In genomic region chr11:106614339-106614645, GRCm38 (mm10) we compare ENCODE assay signal across 11 mouse cellular contexts. TPM values are rescaled to one million over a fixed set of nuclear protein-coding genes. Genes with fewer than 3 reads are reported as not detected.
DNase-seq lines count a peak whose midpoint lies in the region; ATAC-seq and TF ChIP-seq lines count a peak whose summit lies in the region.
"Had no signal": no experiment of that assay in that cellular context is flagged by ENCODE, and none has a peak within 500 bp of the region (broad histone marks: within the 10 kb centered on the region; RNA-seq: fewer than 3 reads in every experiment).

No protein-coding gene starts in this region.

- H3K4me2 ChIP-seq in heart, postnatal 0 days (ENCODE audit: low read depth, low read length) = no peak overlapping the region

- no peak for TF ChIP-seq CTCF in layer of hippocampus, adult 2 months (conservative IDR thresholded peaks at IDR 0.05)
- TF ChIP-seq CTCF in heart, postnatal 0 days (IDR thresholded peaks at IDR 0.05; ENCODE audit: low read depth) = no peak

- H3K4me1 ChIP-seq in heart, postnatal 0 days (ENCODE audit: control insufficient read depth, insufficient read depth) = peaks cover 32% of the 10 kb centered on the region
- H3K4me1 ChIP-seq in megakaryocyte, embryonic 14.5 days = peaks cover 53% of the 10 kb centered on the region

- no peak overlapping the region for H3K9ac ChIP-seq in heart, postnatal 0 days (replicated peaks; ENCODE audit: low read depth, low read length)
- H3K9ac ChIP-seq: embryonic facial prominence, embryonic 13.5 days had no signal

- peak; percentile 24 for ATAC-seq in common myeloid progenitor, adult 5-6 weeks (replicated peaks; ENCODE audit: low read depth, poor library complexity, severe bottlenecking)
- no peak for ATAC-seq in heart, postnatal 0 days (ENCODE audit: insufficient read depth, low read depth)
- ATAC-seq: midbrain, embryonic 16.5 days had no signal

- DNase-seq in layer of hippocampus, adult 2 months (ENCODE audit: low spot score in 2 of 2) = no peak
- no peak for DNase-seq in layer of hippocampus, postnatal 25 days (ENCODE audit: extremely low spot score in 1 of 2, low spot score in 1 of 2)
- peak; percentile 46 for DNase-seq in heart, postnatal 0 days (ENCODE audit: low spot score)
- DNase-seq in left cerebral cortex, postnatal 25 days (ENCODE audit: low spot score in 2 of 2) = no peak
- no peak for DNase-seq in thymus, postnatal 25 days
- DNase-seq in layer of hippocampus, postnatal 10 days (ENCODE audit: low spot score in 2 of 2) = no peak
- DNase-seq: kidney, adult 11 months had no signal

- intact Hi-C loops in left cerebral cortex, postnatal 25 days (cut with DNase I) = no loop called here

- no peaks in the 10 kb centered on the region for H3K9me3 ChIP-seq in heart, postnatal 0 days (replicated peaks; ENCODE audit: control insufficient read depth, low read length)
- H3K9me3 ChIP-seq in megakaryocyte, embryonic 14.5 days = no peaks in the 10 kb centered on the region
- H3K9me3 ChIP-seq: embryonic facial prominence, embryonic 13.5 days had no signal

- no peak for TF ChIP-seq EP300 in heart, postnatal 0 days (IDR thresholded peaks at IDR 0.05; ENCODE audit: low read depth)

- no peaks in the 10 kb centered on the region for H3K36me3 ChIP-seq in heart, postnatal 0 days (replicated peaks; ENCODE audit: control insufficient read depth, insufficient read depth, low read length)
- H3K36me3 ChIP-seq in megakaryocyte, embryonic 14.5 days (replicated peaks; ENCODE audit: low read length) = peaks cover 2% of the 10 kb centered on the region
- H3K36me3 ChIP-seq: embryonic facial prominence, embryonic 13.5 days had no signal

- H3K4me3 ChIP-seq in layer of hippocampus, adult 2 months = no peak overlapping the region
- no peak overlapping the region for H3K4me3 ChIP-seq in heart, postnatal 0 days (ENCODE audit: low read depth, low read length)
- peak overlapping the region; percentile 79 for H3K4me3 ChIP-seq in megakaryocyte, embryonic 14.5 days (replicated peaks)

- H3K27me3 ChIP-seq in heart, postnatal 0 days (ENCODE audit: control insufficient read depth, insufficient read depth, low read length) = no peaks in the 10 kb centered on the region
- no peaks in the 10 kb centered on the region for H3K27me3 ChIP-seq in megakaryocyte, embryonic 14.5 days (replicated peaks)
- H3K27me3 ChIP-seq: embryonic facial prominence, embryonic 13.5 days had no signal

- WGBS in heart, postnatal 0 days = 6% methylated on average over 4 of the region's 4 CpGs

- peak overlapping the region; percentile 53 for H3K27ac ChIP-seq in layer of hippocampus, adult 2 months
- peak overlapping the region; percentile 26 for H3K27ac ChIP-seq in heart, postnatal 0 days (ENCODE audit: low read depth)
- H3K27ac ChIP-seq: embryonic facial prominence, embryonic 13.5 days had no signal

RNA-seq across cellular contexts. Expression of gene Tex2, which starts 1.1 kb away (rescaled TPM):
- 100 to 1,000 TPM; 144 TPM for total RNA-seq in layer of hippocampus, adult 2 months (2021)
- total RNA-seq in layer of hippocampus, postnatal 25 days (2021) = 100 to 1,000 TPM; 129 to 144 TPM
- total RNA-seq in common myeloid progenitor, adult 5-6 weeks (2017) = 44.1 and 54.8 TPM in 2 replicates
- total RNA-seq in heart, postnatal 0 days (2014; rRNA removed; ENCODE audit: low replicate concordance) = 23.7 and 37.4 TPM in 2 replicates
- polyA plus RNA-seq in heart, postnatal 0 days (2015; fragmentation: Nextera tagmentation; extraction: Ambion mirVana) = 14.0 and 14.5 TPM in 2 replicates
- 7.4 TPM in 1 of 2 replicates, not detected in the other for polyA plus RNA-seq in megakaryocyte, embryonic 14.5 days (2012; ENCODE audit: insufficient read depth, low replicate concordance)
- total RNA-seq in left cerebral cortex, postnatal 25 days (2021) = 100 to 1,000 TPM; 116 to 117 TPM
- total RNA-seq in layer of hippocampus, postnatal 10 days (2021) = 10 to 100 TPM; 96.1 to 98.4 TPM
